Mouse (Mus musculus): ENCODE results near the gene Lenep. TPM values are rescaled to one million over a fixed set of nuclear protein-coding genes. Genes with fewer than 3 reads are reported as not detected.

The Lenep gene
- polyA plus RNA-seq, 1 experiment from 2014 or later, result not detected

Other genes starting within 250 kb of the Lenep start
- 1.4 and 2.8 TPM in 2 replicates for gene Hcn3, start 242.6 kb downstream of the Lenep start, polyA plus RNA-seq (2014; fragmentation: Nextera tagmentation; extraction: Ambion mirVana)
- gene Clk2, start 238.0 kb downstream of the Lenep start, polyA plus RNA-seq (2014; fragmentation: Nextera tagmentation; extraction: Ambion mirVana), result 22.4 and 23.9 TPM in 2 replicates
- 93.4 and 96.9 TPM in 2 replicates for gene Scamp3, start 225.3 kb downstream of the Lenep start, polyA plus RNA-seq (2014; fragmentation: Nextera tagmentation; extraction: Ambion mirVana)
- 27.9 and 33.9 TPM in 2 replicates for gene Fam189b, start 219.7 kb downstream of the Lenep start, polyA plus RNA-seq (2014; fragmentation: Nextera tagmentation; extraction: Ambion mirVana)
- 47.8 and 54.5 TPM in 2 replicates for gene Gba, start 199.9 kb downstream of the Lenep start, polyA plus RNA-seq (2014; fragmentation: Nextera tagmentation; extraction: Ambion mirVana)
- gene Thbs3, start 187.6 kb downstream of the Lenep start, polyA plus RNA-seq (2014; fragmentation: Nextera tagmentation; extraction: Ambion mirVana), result 51.5 and 52.0 TPM in 2 replicates
- 151 and 163 TPM in 2 replicates for gene Mtx1, start 175.7 kb downstream of the Lenep start, polyA plus RNA-seq (2014; fragmentation: Nextera tagmentation; extraction: Ambion mirVana)
- gene Muc1, start 173.7 kb downstream of the Lenep start, polyA plus RNA-seq (2014; fragmentation: Nextera tagmentation; extraction: Ambion mirVana), result 2.0 and 4.1 TPM in 2 replicates
- gene Krtcap2, start 156.8 kb downstream of the Lenep start, polyA plus RNA-seq (2014; fragmentation: Nextera tagmentation; extraction: Ambion mirVana), result 324 and 349 TPM in 2 replicates
- gene Trim46, start 156.5 kb downstream of the Lenep start, polyA plus RNA-seq (2014; fragmentation: Nextera tagmentation; extraction: Ambion mirVana), result 3.7 and 4.7 TPM in 2 replicates
- 151 and 177 TPM in 2 replicates for gene Dpm3, start 143.4 kb downstream of the Lenep start, polyA plus RNA-seq (2014; fragmentation: Nextera tagmentation; extraction: Ambion mirVana)
- gene Slc50a1, start 132.2 kb downstream of the Lenep start, polyA plus RNA-seq (2014; fragmentation: Nextera tagmentation; extraction: Ambion mirVana), result 70.5 and 80.2 TPM in 2 replicates
- gene Efna1, start 121.7 kb downstream of the Lenep start, polyA plus RNA-seq (2014; fragmentation: Nextera tagmentation; extraction: Ambion mirVana), result 33.8 and 35.8 TPM in 2 replicates
- 18.7 and 21.2 TPM in 2 replicates for gene Efna3, start 79.8 kb downstream of the Lenep start, polyA plus RNA-seq (2014; fragmentation: Nextera tagmentation; extraction: Ambion mirVana)
- gene Efna4, start 64.8 kb downstream of the Lenep start, polyA plus RNA-seq (2014; fragmentation: Nextera tagmentation; extraction: Ambion mirVana), result 17.5 and 20.7 TPM in 2 replicates
- 44.4 and 51.7 TPM in 2 replicates for gene Adam15, start 52.8 kb downstream of the Lenep start, polyA plus RNA-seq (2014; fragmentation: Nextera tagmentation; extraction: Ambion mirVana)
- not detected in 2 replicates for gene Dcst2, start 40.8 kb downstream of the Lenep start, polyA plus RNA-seq (2014; fragmentation: Nextera tagmentation; extraction: Ambion mirVana)
- gene Dcst1, start 37.5 kb downstream of the Lenep start, polyA plus RNA-seq (2014; fragmentation: Nextera tagmentation; extraction: Ambion mirVana), result 0.26 and 0.33 TPM in 2 replicates
- gene Zbtb7b, start 8.0 kb downstream of the Lenep start, polyA plus RNA-seq (2014; fragmentation: Nextera tagmentation; extraction: Ambion mirVana), result 2.3 and 3.6 TPM in 2 replicates
- 24.2 and 24.8 TPM in 2 replicates for gene Flad1, start 9.1 kb upstream of the Lenep start, polyA plus RNA-seq (2014; fragmentation: Nextera tagmentation; extraction: Ambion mirVana)
- gene Cks1b, start 15.6 kb upstream of the Lenep start, polyA plus RNA-seq (2014; fragmentation: Nextera tagmentation; extraction: Ambion mirVana), result 380 and 425 TPM in 2 replicates
- 74.0 and 75.2 TPM in 2 replicates for gene Shc1, start 15.7 kb upstream of the Lenep start, polyA plus RNA-seq (2014; fragmentation: Nextera tagmentation; extraction: Ambion mirVana)
- 49.2 and 51.6 TPM in 2 replicates for gene Pygo2, start 27.4 kb upstream of the Lenep start, polyA plus RNA-seq (2014; fragmentation: Nextera tagmentation; extraction: Ambion mirVana)
- gene Pbxip1, start 33.9 kb upstream of the Lenep start, polyA plus RNA-seq (2014; fragmentation: Nextera tagmentation; extraction: Ambion mirVana), result 24.1 and 25.9 TPM in 2 replicates
- 45.7 and 48.6 TPM in 2 replicates for gene Pmvk, start 51.7 kb upstream of the Lenep start, polyA plus RNA-seq (2014; fragmentation: Nextera tagmentation; extraction: Ambion mirVana)
- 3.7 and 4.6 TPM in 2 replicates for gene Kcnn3, start 117.4 kb upstream of the Lenep start, polyA plus RNA-seq (2014; fragmentation: Nextera tagmentation; extraction: Ambion mirVana)